Mouse (Mus musculus): ENCODE data around the gene Prpf19.

The Prpf19 gene

GRCm38 (mm10) chr19:10940097-10940800, 45.2 kb downstream of the Prpf19 start:
- peak; percentile 74 for DNase-seq

- peak; percentile 22 for DNase-seq
These were observed 45.9 kb downstream of the Prpf19 start for GRCm38 (mm10) chr19:10940801-10941457.

- no peak for DNase-seq
These were observed 48.9 kb downstream of the Prpf19 start for GRCm38 (mm10) chr19:10943955-10944354.

GRCm38 (mm10) chr19:10946506-10946905, 51.5 kb downstream of the Prpf19 start:
- no peak for DNase-seq

- no peak for DNase-seq
These were observed 52.2 kb downstream of the Prpf19 start for GRCm38 (mm10) chr19:10947219-10947618.

GRCm38 (mm10) chr19:10948416-10948815, 53.4 kb downstream of the Prpf19 start:
- DNase-seq: peak; percentile 13

- DNase-seq: peak; percentile 97
These were observed 54.1 kb downstream of the Prpf19 start, which contains the start of gene Ccdc86 for GRCm38 (mm10) chr19:10949112-10949511. Gene Ccdc86, minus strand, starts transcription at chr19:10949266.

- DNase-seq: no peak
These were observed 54.5 kb downstream of the Prpf19 start for GRCm38 (mm10) chr19:10949558-10949957.

- DNase-seq: peak; percentile 39
These were observed 57.2 kb downstream of the Prpf19 start for GRCm38 (mm10) chr19:10952021-10952939.

Data from right cerebral cortex, postnatal 14 days (tissue).